Mouse (Mus musculus): ENCODE data around the gene 9530068E07Rik. TPM values are rescaled to one million over a fixed set of nuclear protein-coding genes. Genes with fewer than 3 reads are reported as not detected.

9530068E07Rik gene
- polyA plus RNA-seq, 1 experiment = not detected

GRCm38 (mm10) chr11:52402566-52402965, 6.3 kb downstream of the 9530068E07Rik start:
- Histone ChIP-seq H3K4me3 (ENCODE audit: insufficient read depth, low read depth, low read length) (no peak overlapping the region), H3K4me1 (ENCODE audit: control insufficient read depth, insufficient read depth, low read length) (peaks cover 13% of the 10 kb centered on the region), H3K27ac (ENCODE audit: insufficient read depth, low read depth, low read length) (no peak overlapping the region)
- TF ChIP-seq CTCF (IDR thresholded peaks at IDR 0.05; ENCODE audit: insufficient read depth, low read depth, low read length) (no peak), POLR2A (IDR thresholded peaks at IDR 0.05; ENCODE audit: insufficient read depth, low read depth, low read length) (no peak)
- 47% methylated on average over 1 of the region's 1 CpGs for WGBS

- H3K27ac ChIP-seq (ENCODE audit: insufficient read depth, low read depth, low read length) = no peak overlapping the region
- H3K4me3 ChIP-seq (ENCODE audit: insufficient read depth, low read depth, low read length) = no peak overlapping the region
- peaks cover 8% of the 10 kb centered on the region for H3K4me1 ChIP-seq (ENCODE audit: control insufficient read depth, insufficient read depth, low read length)
- TF ChIP-seq POLR2A (IDR thresholded peaks at IDR 0.05; ENCODE audit: insufficient read depth, low read depth, low read length) = no peak
- no peak for TF ChIP-seq CTCF (IDR thresholded peaks at IDR 0.05; ENCODE audit: insufficient read depth, low read depth, low read length)
- WGBS = 66% methylated on average over 5 of the region's 5 CpGs
Measured at GRCm38 (mm10) chr11:52404209-52404608, 8.0 kb downstream of the 9530068E07Rik start.

- H3K4me3 ChIP-seq (ENCODE audit: insufficient read depth, low read depth, low read length) = no peak overlapping the region
- WGBS = 84% methylated on average over 9 of the region's 9 CpGs
- H3K27ac ChIP-seq (ENCODE audit: insufficient read depth, low read depth, low read length) = no peak overlapping the region
- peaks cover 4% of the 10 kb centered on the region for H3K4me1 ChIP-seq (ENCODE audit: control insufficient read depth, insufficient read depth, low read length)
- no peak for TF ChIP-seq POLR2A (IDR thresholded peaks at IDR 0.05; ENCODE audit: insufficient read depth, low read depth, low read length)
- TF ChIP-seq CTCF (IDR thresholded peaks at IDR 0.05; ENCODE audit: insufficient read depth, low read depth, low read length) = no peak
Measured at GRCm38 (mm10) chr11:52405196-52405688, 9.0 kb downstream of the 9530068E07Rik start.

GRCm38 (mm10) chr11:52409316-52409715, 13.1 kb downstream of the 9530068E07Rik start:
- H3K4me1 ChIP-seq (ENCODE audit: control insufficient read depth, insufficient read depth, low read length) = no peaks in the 10 kb centered on the region
- H3K27ac ChIP-seq (ENCODE audit: insufficient read depth, low read depth, low read length) = no peak overlapping the region
- TF ChIP-seq CTCF (IDR thresholded peaks at IDR 0.05; ENCODE audit: insufficient read depth, low read depth, low read length) (no peak), POLR2A (IDR thresholded peaks at IDR 0.05; ENCODE audit: insufficient read depth, low read depth, low read length) (no peak)
- H3K4me3 ChIP-seq (ENCODE audit: insufficient read depth, low read depth, low read length) = no peak overlapping the region
- WGBS = 79% methylated on average over 5 of the region's 5 CpGs

GRCm38 (mm10) chr11:52418358-52418757, 22.1 kb downstream of the 9530068E07Rik start:
- Histone ChIP-seq H3K4me3 (ENCODE audit: insufficient read depth, low read depth, low read length) (no peak overlapping the region), H3K27ac (ENCODE audit: insufficient read depth, low read depth, low read length) (no peak overlapping the region), H3K4me1 (ENCODE audit: control insufficient read depth, insufficient read depth, low read length) (peaks cover 2% of the 10 kb centered on the region; the same call in 1 of the 2 replicates)
- whole genome bisulfite sequencing = 77% methylated on average over 5 of the region's 5 CpGs
- TF ChIP-seq CTCF (IDR thresholded peaks at IDR 0.05; ENCODE audit: insufficient read depth, low read depth, low read length) (no peak), POLR2A (IDR thresholded peaks at IDR 0.05; ENCODE audit: insufficient read depth, low read depth, low read length) (no peak)

GRCm38 (mm10) chr11:52419246-52419645, 23.0 kb downstream of the 9530068E07Rik start:
- Histone ChIP-seq H3K27ac (ENCODE audit: insufficient read depth, low read depth, low read length) (no peak overlapping the region), H3K4me3 (ENCODE audit: insufficient read depth, low read depth, low read length) (no peak overlapping the region), H3K4me1 (ENCODE audit: control insufficient read depth, insufficient read depth, low read length) (peaks cover 2% of the 10 kb centered on the region; the same call in 1 of the 2 replicates)
- WGBS = 61% methylated on average over 5 of the region's 5 CpGs
- TF ChIP-seq CTCF (IDR thresholded peaks at IDR 0.05; ENCODE audit: insufficient read depth, low read depth, low read length) (no peak), POLR2A (IDR thresholded peaks at IDR 0.05; ENCODE audit: insufficient read depth, low read depth, low read length) (no peak)

GRCm38 (mm10) chr11:52419861-52420260, 23.6 kb downstream of the 9530068E07Rik start:
- Histone ChIP-seq H3K27ac (ENCODE audit: insufficient read depth, low read depth, low read length) (no peak overlapping the region), H3K4me1 (ENCODE audit: control insufficient read depth, insufficient read depth, low read length) (peaks cover 2% of the 10 kb centered on the region; the same call in 1 of the 2 replicates), H3K4me3 (ENCODE audit: insufficient read depth, low read depth, low read length) (no peak overlapping the region)
- 91% methylated on average over 7 of the region's 7 CpGs for WGBS
- TF ChIP-seq CTCF (IDR thresholded peaks at IDR 0.05; ENCODE audit: insufficient read depth, low read depth, low read length) (no peak), POLR2A (IDR thresholded peaks at IDR 0.05; ENCODE audit: insufficient read depth, low read depth, low read length) (no peak)

GRCm38 (mm10) chr11:52420296-52421052, 24.2 kb downstream of the 9530068E07Rik start:
- Histone ChIP-seq H3K4me3 (ENCODE audit: insufficient read depth, low read depth, low read length) (no peak overlapping the region), H3K4me1 (ENCODE audit: control insufficient read depth, insufficient read depth, low read length) (peaks cover 2% of the 10 kb centered on the region; the same call in 1 of the 2 replicates), H3K27ac (ENCODE audit: insufficient read depth, low read depth, low read length) (no peak overlapping the region)
- 64% methylated on average over 12 of the region's 12 CpGs for WGBS
- no peak for TF ChIP-seq CTCF (IDR thresholded peaks at IDR 0.05; ENCODE audit: insufficient read depth, low read depth, low read length)
- no peak for TF ChIP-seq POLR2A (IDR thresholded peaks at IDR 0.05; ENCODE audit: insufficient read depth, low read depth, low read length)

- 22% methylated on average over 12 of the region's 12 CpGs for WGBS
- Histone ChIP-seq H3K4me3 (ENCODE audit: insufficient read depth, low read depth, low read length) (no peak overlapping the region), H3K27ac (ENCODE audit: insufficient read depth, low read depth, low read length) (no peak overlapping the region), H3K4me1 (ENCODE audit: control insufficient read depth, insufficient read depth, low read length) (peaks cover 2% of the 10 kb centered on the region; the same call in 1 of the 2 replicates)
- TF ChIP-seq POLR2A (IDR thresholded peaks at IDR 0.05; ENCODE audit: insufficient read depth, low read depth, low read length) = no peak
- no peak for TF ChIP-seq CTCF (IDR thresholded peaks at IDR 0.05; ENCODE audit: insufficient read depth, low read depth, low read length)
Measured at GRCm38 (mm10) chr11:52421053-52421778, 25.0 kb downstream of the 9530068E07Rik start.

All from olfactory bulb, adult 2 months (tissue).